Mouse (Mus musculus) lung, postnatal 0 days (tissue): Measurements from ENCODE around the gene Nfkbib.
A peak's percentile ranks its signal among the peaks of the same experiment; 100 is the strongest.

Source experiments
- CTCF ChIP-seq: IDR thresholded peaks from 2 replicates; pipeline ENCODE4 v1.5.1; 2016; ENCODE audit warnings: antibody characterized with exemption, mild to moderate bottlenecking
- EP300 ChIP-seq: IDR thresholded peaks from 2 replicates; pipeline ENCODE4 v1.6.1; 2016; ENCODE audit warnings: antibody characterized with exemption, mild to moderate bottlenecking, control low read depth

GRCm38 (mm10) chr7:28792391-28793185 lies 25.3 kb upstream of the Nfkbib start:
- TF ChIP-seq CTCF (peak; percentile 9; the same call in 1 of the 2 replicates), EP300 (no peak)
